Mouse (Mus musculus) myocyte (in vitro differentiated cells): Measurements from ENCODE around the gene Sult2b1. TPM values are rescaled to one million over a fixed set of nuclear protein-coding genes. Genes with fewer than 3 reads are reported as not detected.

Source experiments
- H3K27me3 ChIP-seq: one replicate; pipeline ENCODE4 v1.6.1; 2011; ENCODE audit not compliant: control insufficient read depth, insufficient read depth, insufficient read length
- H3K36me3 ChIP-seq: one replicate; pipeline ENCODE4 v1.6.1; 2011; ENCODE audit not compliant: control insufficient read depth, insufficient read depth
- H3K4me2 ChIP-seq: one replicate; pipeline ENCODE4 v1.6.1; 2011; ENCODE audit warnings: low read depth, control low read depth
- H3K4me3 ChIP-seq: one replicate; pipeline ENCODE4 v1.5.1; 2011; ENCODE audit warnings: mild to moderate bottlenecking, control low read depth, moderate library complexity
- H3K79me2 ChIP-seq: one replicate; pipeline ENCODE4 v1.6.1; 2011; ENCODE audit not compliant: control insufficient read depth, insufficient read depth
- H3ac ChIP-seq: one replicate; pipeline ENCODE4 v1.6.1; 2011; ENCODE audit not compliant: control insufficient read depth, insufficient read length
- CEBPB ChIP-seq: IDR thresholded peaks from 2 replicates; pipeline ENCODE4 v1.6.1; 2011; ENCODE audit warnings: mild to moderate bottlenecking, moderate library complexity; ENCODE audit not compliant: poor library complexity, insufficient read depth, severe bottlenecking
- E2F4 ChIP-seq: IDR thresholded peaks from one replicate; pipeline ENCODE4 v1.6.1; 2011; ENCODE audit warnings: mild to moderate bottlenecking, control low read depth, moderate library complexity; ENCODE audit not compliant: insufficient read depth
- MYOD1 ChIP-seq, 3 experiments: IDR thresholded peaks; one replicate each; pipeline ENCODE4 v1.6.1; 2011; ENCODE audit warnings: control low read depth in 2 of 3, low read depth in 2 of 3, mild to moderate bottlenecking in 2 of 3, moderate library complexity in 1 of 3; ENCODE audit not compliant: insufficient read length in 2 of 3, control insufficient read depth in 1 of 3
- POLR2AphosphoS2 ChIP-seq: IDR thresholded peaks from one replicate; pipeline ENCODE4 v1.6.1; 2011; ENCODE audit warnings: low read depth, control low read depth; ENCODE audit not compliant: insufficient read length
- REST ChIP-seq: IDR thresholded peaks from one replicate; pipeline ENCODE4 v1.6.1; 2011; ENCODE audit warnings: mild to moderate bottlenecking, control low read depth, moderate library complexity; ENCODE audit not compliant: insufficient read depth, insufficient read length
- SRF ChIP-seq: IDR thresholded peaks from one replicate; pipeline ENCODE4 v1.6.1; 2011; ENCODE audit warnings: low read depth; ENCODE audit not compliant: control insufficient read depth, insufficient read length
- TCF3 ChIP-seq: IDR thresholded peaks from one replicate; pipeline ENCODE4 v1.6.1; 2011; ENCODE audit warnings: low read depth, control low read depth; ENCODE audit not compliant: insufficient read length
- USF1 ChIP-seq: IDR thresholded peaks from one replicate; pipeline ENCODE4 v1.6.1; 2011; ENCODE audit warnings: low read depth, mild to moderate bottlenecking, control low read depth, moderate library complexity
- polyA plus RNA-seq: library from polyadenylated mRNA; unstranded; fragments of >200 nt; fragmentation: generic; extraction: Trizol; gene quantifications from one replicate; pipeline ENCODE4 v1.2.1, GENCODE M21; 2012; ENCODE audit warnings: missing spikeins

Sult2b1 gene
- polyA plus RNA-seq, 1 experiment, result 0.47 TPM

DNA sequence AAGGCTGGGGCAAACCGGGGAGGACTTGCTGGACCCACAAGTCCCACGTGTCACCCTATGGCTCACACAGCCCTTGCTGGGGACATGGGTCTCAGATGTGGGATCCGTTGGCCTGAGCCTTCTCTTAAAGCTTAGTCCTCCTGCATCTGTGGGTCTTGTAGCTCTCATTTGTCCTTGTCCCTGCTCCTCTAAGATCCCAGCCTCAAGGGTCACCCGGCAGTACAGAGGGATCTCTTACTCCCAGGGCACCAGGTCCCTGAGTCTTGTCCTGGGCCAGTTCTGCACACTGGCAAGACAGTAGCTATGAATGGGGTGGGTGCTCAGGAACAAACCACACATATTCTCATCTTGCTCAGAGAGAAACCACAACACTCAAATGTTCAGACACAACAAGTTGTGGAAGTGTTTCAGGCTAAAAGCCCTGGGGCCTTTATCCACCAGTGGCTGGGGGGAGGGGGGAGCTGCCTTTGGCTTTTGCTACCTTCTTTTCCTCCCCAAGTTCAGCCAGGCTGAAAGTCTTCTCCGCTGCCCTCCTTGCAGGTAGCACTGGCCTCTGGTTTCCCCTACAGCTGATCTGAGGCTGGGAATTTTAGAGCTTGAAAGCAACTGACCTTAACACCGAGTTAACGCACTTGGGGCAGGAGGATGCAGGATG, 100.9 kb downstream of the Sult2b1 start, which contains the start of gene Ntn5:
TSS of gene Ntn5 (plus strand) at position 627 of the 655 bp plus-strand sequence.
- TF ChIP-seq USF1, result no peak
- H3K27me3 ChIP-seq, result no peaks in the 10 kb centered on the region
- H3K4me2 ChIP-seq, result no peak within 1 kb of the TSS
- no peak within 1 kb of the TSS for H3K4me3 ChIP-seq
- no peaks in the 10 kb centered on the region for H3K36me3 ChIP-seq
- no peak within 1 kb of the TSS for H3ac ChIP-seq
- H3K79me2 ChIP-seq, result no peaks in the 10 kb centered on the region

DNA sequence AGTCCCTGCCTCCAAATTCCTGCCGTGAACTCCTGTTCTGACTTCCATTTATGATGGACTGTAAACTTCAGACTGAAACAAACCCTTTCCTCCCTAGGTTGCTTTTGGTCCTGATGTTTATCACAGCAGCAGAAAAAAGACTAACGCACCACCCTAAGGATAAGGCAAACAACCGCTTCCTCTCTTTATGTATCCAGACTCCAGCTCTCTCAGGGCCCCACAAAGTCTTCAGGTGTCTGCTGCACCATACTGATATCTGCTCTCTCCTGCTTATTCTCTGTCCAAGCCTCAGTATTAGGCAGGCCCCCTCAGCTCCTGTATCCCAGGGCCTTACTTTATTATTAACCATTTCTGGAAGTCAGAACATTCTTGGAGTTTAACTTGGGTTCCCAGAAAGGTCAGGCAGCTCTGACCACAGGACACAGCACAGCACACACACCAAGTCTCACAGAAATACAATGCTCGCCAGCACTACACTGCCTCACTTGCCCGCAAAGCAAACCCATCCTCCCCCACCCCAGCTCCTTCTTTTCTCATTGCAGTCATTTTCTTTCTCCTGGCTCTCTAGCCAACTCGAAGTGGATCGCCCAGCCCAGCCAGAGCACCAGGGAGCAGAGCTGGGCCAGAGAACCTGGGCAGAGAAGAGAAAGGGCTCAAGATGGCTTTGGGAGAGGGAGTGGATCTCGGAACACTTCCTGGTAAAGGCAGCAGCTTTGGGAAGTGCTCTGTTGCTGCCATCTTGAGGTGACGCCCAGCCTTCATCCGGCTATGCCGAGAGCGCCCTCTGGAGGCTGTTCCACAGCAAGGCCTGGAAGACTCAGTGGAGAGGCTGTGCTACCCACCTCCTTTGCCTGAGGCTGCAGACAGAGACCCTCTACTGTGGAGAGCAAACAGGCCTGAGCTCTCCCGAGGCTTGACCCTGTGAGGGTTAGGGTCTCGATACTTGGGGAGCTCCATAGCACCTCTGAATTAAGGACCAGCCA, 102.0 kb downstream of the Sult2b1 start:
- Histone ChIP-seq H3K79me2 (no peaks in the 10 kb centered on the region), H3K27me3 (no peaks in the 10 kb centered on the region), H3K36me3 (no peaks in the 10 kb centered on the region), H3K4me3 (no peak overlapping the region), H3K4me2 (peak overlapping the region; percentile 47), H3ac (no peak overlapping the region)
- TF ChIP-seq TCF3 (no peak), E2F4 (no peak), USF1 (no peak), REST (no peak), POLR2AphosphoS2 (no peak), SRF (no peak), CEBPB (no peak)

DNA sequence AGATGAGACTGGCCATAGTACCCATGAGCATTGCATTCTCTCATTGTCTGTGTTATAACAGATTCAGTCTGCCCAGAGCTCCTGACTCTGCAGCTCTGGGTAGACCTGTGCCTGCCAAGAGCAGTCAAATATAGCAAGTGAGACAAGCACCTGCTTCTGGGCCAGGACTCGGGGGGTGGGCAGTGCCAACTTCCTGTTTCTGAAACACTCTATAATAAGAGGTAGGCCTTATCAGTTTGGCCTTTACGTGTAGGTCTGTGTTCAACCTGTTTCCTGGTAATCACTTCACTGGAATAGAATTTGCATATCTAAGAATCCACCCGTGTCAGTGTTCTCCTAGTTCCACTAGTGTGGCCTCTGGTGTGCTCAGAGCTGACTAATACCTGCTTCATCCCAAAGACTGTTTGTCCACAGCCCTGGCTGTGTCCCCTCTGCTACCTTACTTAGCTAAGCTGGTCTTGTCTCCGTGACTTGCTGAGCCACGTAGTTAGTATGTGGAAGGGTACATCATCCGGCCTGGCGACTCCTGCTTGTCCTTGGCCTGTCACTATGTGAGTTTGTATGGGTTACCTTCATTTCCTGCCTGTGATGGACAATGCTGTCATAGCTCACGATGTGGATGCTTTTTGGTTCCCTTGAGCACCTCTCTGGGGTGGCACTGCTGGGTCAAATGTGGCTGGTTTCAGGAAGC, 103.3 kb downstream of the Sult2b1 start:
- no peaks in the 10 kb centered on the region for H3K36me3 ChIP-seq
- TF ChIP-seq TCF3, result no peak
- peak in 1 of 3 experiments; percentile 39 for TF ChIP-seq MYOD1 (IDR thresholded peaks at IDR 0.05; ENCODE audit: control insufficient read depth in 1 of 3, insufficient read length in 2 of 3, low read depth in 2 of 3)
- no peak for TF ChIP-seq SRF
- TF ChIP-seq USF1, result no peak
- H3K4me3 ChIP-seq, result no peak overlapping the region
- no peaks in the 10 kb centered on the region for H3K79me2 ChIP-seq
- H3ac ChIP-seq, result no peak overlapping the region
- no peaks in the 10 kb centered on the region for H3K27me3 ChIP-seq
- no peak overlapping the region for H3K4me2 ChIP-seq

Other genes with a start within 250 kb of the Sult2b1 start
- gene Hsd17b14, start 229.8 kb downstream of the Sult2b1 start, polyA plus RNA-seq, result 1.9 TPM
- 54.1 TPM for gene Bcat2, start 214.5 kb downstream of the Sult2b1 start, polyA plus RNA-seq
- 486 TPM for gene Fgf21, start 169.2 kb downstream of the Sult2b1 start, polyA plus RNA-seq
- 3.8 TPM for gene Fut1, start 167.4 kb downstream of the Sult2b1 start, polyA plus RNA-seq
- not detected for gene Izumo1, start 162.9 kb downstream of the Sult2b1 start, polyA plus RNA-seq
- gene Rasip1, start 157.2 kb downstream of the Sult2b1 start, polyA plus RNA-seq, result 0.40 TPM
- 12.5 TPM for gene Mamstr, start 144.7 kb downstream of the Sult2b1 start, polyA plus RNA-seq
- gene Fut2, start 118.3 kb downstream of the Sult2b1 start, polyA plus RNA-seq, result 0.41 TPM
- gene Ntn5, start 100.6 kb downstream of the Sult2b1 start, polyA plus RNA-seq, result 3.6 TPM
- 0.41 TPM for gene Sec1, start 90.3 kb downstream of the Sult2b1 start, polyA plus RNA-seq
- gene Car11, start 84.8 kb downstream of the Sult2b1 start, polyA plus RNA-seq, result 3.6 TPM
- 26.2 TPM for gene Dbp, start 79.6 kb downstream of the Sult2b1 start, polyA plus RNA-seq
- 3,224 TPM for gene Rpl18, start 69.2 kb downstream of the Sult2b1 start, polyA plus RNA-seq
- gene Sphk2, start 66.7 kb downstream of the Sult2b1 start, polyA plus RNA-seq, result 22.8 TPM
- 0.18 TPM for gene Fam83e, start 63.5 kb downstream of the Sult2b1 start, polyA plus RNA-seq
- not detected for gene Spaca4, start 58.9 kb downstream of the Sult2b1 start, polyA plus RNA-seq
- gene Lmtk3, start 931 bp downstream of the Sult2b1 start, polyA plus RNA-seq, result 0.11 TPM
- 145 TPM for gene Cyth2, start 29.9 kb upstream of the Sult2b1 start, polyA plus RNA-seq
- gene Kcnj14, start 40.1 kb upstream of the Sult2b1 start, polyA plus RNA-seq, result 0.05 TPM
- gene Grwd1, start 46.3 kb upstream of the Sult2b1 start, polyA plus RNA-seq, result 36.2 TPM
- 132 TPM for gene Kdelr1, start 88.1 kb upstream of the Sult2b1 start, polyA plus RNA-seq
- 0.65 TPM for gene Grin2d, start 93.7 kb upstream of the Sult2b1 start, polyA plus RNA-seq
- 0.23 TPM for gene Syngr4, start 112.0 kb upstream of the Sult2b1 start, polyA plus RNA-seq
- gene Tmem143, start 112.3 kb upstream of the Sult2b1 start, polyA plus RNA-seq, result 26.9 TPM
- 409 TPM for gene Emp3, start 136.7 kb upstream of the Sult2b1 start, polyA plus RNA-seq
- 1.0 TPM for gene Ccdc114, start 139.4 kb upstream of the Sult2b1 start, polyA plus RNA-seq
- gene Abcc6, start 245.6 kb upstream of the Sult2b1 start, polyA plus RNA-seq, result not detected
- 79.2 TPM for gene Nomo1, start 249.0 kb upstream of the Sult2b1 start, polyA plus RNA-seq